Mouse (Mus musculus): ENCODE results near the gene Podxl2.

- TF ChIP-seq MAFK (IDR thresholded peaks at IDR 0.05; ENCODE audit: insufficient read depth, low read depth, low read length) (no peak), ZNF384 (IDR thresholded peaks at IDR 0.05; ENCODE audit: low read depth, low read length) (no peak), ZC3H11A (IDR thresholded peaks at IDR 0.05; ENCODE audit: borderline replicate concordance, low read depth, low read length) (no peak), CHD2 (IDR thresholded peaks at IDR 0.05; ENCODE audit: low read depth, low read length) (no peak), HCFC1 (IDR thresholded peaks at IDR 0.05; ENCODE audit: borderline replicate concordance, insufficient read depth, low read length) (no peak)
Observed at GRCm38 (mm10) chr6:88828206-88829009, 46.4 kb downstream of the Podxl2 start.

Data from ES-E14 (cell line).